Mouse (Mus musculus) large intestine, adult 2 months (tissue): ENCODE results near the gene Actc1. TPM values are rescaled to one million over a fixed set of nuclear protein-coding genes. Genes with fewer than 3 reads are reported as not detected.

Source experiments
- polyA plus RNA-seq: library from polyadenylated mRNA; depleted of rRNA; stranded (reverse); fragments of >200 nt; gene quantifications from 2 replicates; pipeline ENCODE4 v1.2.3, GENCODE M21; 2012; rRNA removed

Actc1 gene
- polyA plus RNA-seq, 1 experiment, result 8.5 TPM

Other genes starting within 250 kb of the Actc1 start
- 2.2 and 3.1 TPM in 2 replicates for gene Scg5, start 224.4 kb downstream of the Actc1 start, polyA plus RNA-seq
- gene Arhgap11a, start 204.9 kb downstream of the Actc1 start, polyA plus RNA-seq, result 3.7 and 4.5 TPM in 2 replicates
- gene Gjd2, start 39.9 kb downstream of the Actc1 start, polyA plus RNA-seq, result 0.02 and 0.04 TPM in 2 replicates
- gene Aqr, start 133.5 kb upstream of the Actc1 start, polyA plus RNA-seq, result 13.0 and 19.1 TPM in 2 replicates
- gene Zfp770, start 147.9 kb upstream of the Actc1 start, polyA plus RNA-seq, result 0.73 and 1.1 TPM in 2 replicates